Mouse (Mus musculus): ENCODE results near the gene Klk13.

GRCm38 (mm10) chr7:43774364-43774763 lies 62.0 kb downstream of the Klk13 start, which contains the start of gene Klk11:
- TF ChIP-seq CTCF (IDR thresholded peaks at IDR 0.05; ENCODE audit: control insufficient read depth, insufficient read depth, low read length) (no peak), POLR2A (IDR thresholded peaks at IDR 0.05; ENCODE audit: borderline replicate concordance, control insufficient read depth, low read depth, low read length) (no peak)
